Mouse (Mus musculus): ENCODE measurements around the gene Foxe3. TPM values are rescaled to one million over a fixed set of nuclear protein-coding genes. Genes with fewer than 3 reads are reported as not detected.

Foxe3 gene
- polyA plus RNA-seq, 1 experiment from 2014 or later: not detected

GRCm38 (mm10) chr4:114947395-114947794 is 21.6 kb upstream of the Foxe3 start:
- no peak overlapping the region for H3K27ac ChIP-seq (ENCODE audit: low read length)
- peak; percentile 85 for ATAC-seq
- H3K9me3 ChIP-seq (ENCODE audit: control insufficient read depth, low read length): no peaks in the 10 kb centered on the region
- no peaks in the 10 kb centered on the region for H3K4me1 ChIP-seq (ENCODE audit: control insufficient read depth, insufficient read depth, low read length)
- H3K36me3 ChIP-seq (ENCODE audit: control insufficient read depth, insufficient read depth, low read length): no peaks in the 10 kb centered on the region
- no peak overlapping the region for H3K4me3 ChIP-seq (ENCODE audit: low read length)
- WGBS: 16% methylated on average over 6 of the region's 6 CpGs
- H3K27me3 ChIP-seq (replicated peaks; ENCODE audit: control insufficient read depth, insufficient read depth, low read length): no peaks in the 10 kb centered on the region
- H3K4me2 ChIP-seq (ENCODE audit: low read depth, low read length): no peak overlapping the region
- no peak overlapping the region for H3K9ac ChIP-seq (ENCODE audit: low read depth, low read length)

- Histone ChIP-seq H3K27ac (ENCODE audit: low read length) (no peak overlapping the region), H3K27me3 (replicated peaks; ENCODE audit: control insufficient read depth, insufficient read depth, low read length) (no peaks in the 10 kb centered on the region), H3K9me3 (ENCODE audit: control insufficient read depth, low read length) (no peaks in the 10 kb centered on the region), H3K4me2 (ENCODE audit: low read depth, low read length) (no peak overlapping the region), H3K4me3 (ENCODE audit: low read length) (no peak overlapping the region), H3K36me3 (ENCODE audit: control insufficient read depth, insufficient read depth, low read length) (no peaks in the 10 kb centered on the region), H3K9ac (ENCODE audit: low read depth, low read length) (no peak overlapping the region), H3K4me1 (ENCODE audit: control insufficient read depth, insufficient read depth, low read length) (no peaks in the 10 kb centered on the region)
- 78% methylated on average over 4 of the region's 4 CpGs for WGBS
- no peak for ATAC-seq
Observed at GRCm38 (mm10) chr4:114946416-114946815, 20.6 kb upstream of the Foxe3 start.

- H3K4me1 ChIP-seq (ENCODE audit: control insufficient read depth, insufficient read depth, low read length): no peaks in the 10 kb centered on the region
- 0 out of 2 replicates have a peak, but pooled peaks have one; percentile 14 for ATAC-seq
- no peak overlapping the region for H3K9ac ChIP-seq (ENCODE audit: low read depth, low read length)
- no peak overlapping the region for H3K4me3 ChIP-seq (ENCODE audit: low read length)
- H3K27ac ChIP-seq (ENCODE audit: low read length): no peak overlapping the region
- H3K9me3 ChIP-seq (ENCODE audit: control insufficient read depth, low read length): no peaks in the 10 kb centered on the region
- no peaks in the 10 kb centered on the region for H3K27me3 ChIP-seq (replicated peaks; ENCODE audit: control insufficient read depth, insufficient read depth, low read length)
- no peak overlapping the region for H3K4me2 ChIP-seq (ENCODE audit: low read depth, low read length)
- H3K36me3 ChIP-seq (ENCODE audit: control insufficient read depth, insufficient read depth, low read length): no peaks in the 10 kb centered on the region
- 30% methylated on average over 5 of the region's 5 CpGs for WGBS
Observed at GRCm38 (mm10) chr4:114945021-114945420, 19.2 kb upstream of the Foxe3 start.

GRCm38 (mm10) chr4:114942583-114942982 is 16.8 kb upstream of the Foxe3 start:
- WGBS: 35% methylated on average over 8 of the region's 8 CpGs
- H3K9ac ChIP-seq (ENCODE audit: low read depth, low read length): no peak overlapping the region
- H3K27ac ChIP-seq (ENCODE audit: low read length): no peak overlapping the region
- H3K4me2 ChIP-seq (ENCODE audit: low read depth, low read length): no peak overlapping the region
- no peak overlapping the region for H3K4me3 ChIP-seq (ENCODE audit: low read length)
- no peak for ATAC-seq
- H3K9me3 ChIP-seq (ENCODE audit: control insufficient read depth, low read length): no peaks in the 10 kb centered on the region
- no peaks in the 10 kb centered on the region for H3K36me3 ChIP-seq (ENCODE audit: control insufficient read depth, insufficient read depth, low read length)
- H3K4me1 ChIP-seq (ENCODE audit: control insufficient read depth, insufficient read depth, low read length): no peaks in the 10 kb centered on the region
- no peaks in the 10 kb centered on the region; the same call in 1 of the 2 replicates for H3K27me3 ChIP-seq (replicated peaks; ENCODE audit: control insufficient read depth, insufficient read depth, low read length)

- H3K27me3 ChIP-seq (replicated peaks; ENCODE audit: control insufficient read depth, insufficient read depth, low read length): no peaks in the 10 kb centered on the region; the same call in 1 of the 2 replicates
- WGBS: 52% methylated on average over 4 of the region's 4 CpGs
Observed at GRCm38 (mm10) chr4:114942112-114942511, 16.3 kb upstream of the Foxe3 start.

GRCm38 (mm10) chr4:114941311-114941710 is 15.5 kb upstream of the Foxe3 start:
- ATAC-seq: no peak
- H3K9me3 ChIP-seq (ENCODE audit: control insufficient read depth, low read length): no peaks in the 10 kb centered on the region
- 82% methylated on average over 4 of the region's 4 CpGs for WGBS

More at GRCm38 (mm10) chr4:114942112-114942511, 16.3 kb upstream of the Foxe3 start:
- Histone ChIP-seq H3K9me3 (ENCODE audit: control insufficient read depth, low read length) (no peaks in the 10 kb centered on the region), H3K4me1 (ENCODE audit: control insufficient read depth, insufficient read depth, low read length) (no peaks in the 10 kb centered on the region), H3K9ac (ENCODE audit: low read depth, low read length) (no peak overlapping the region), H3K36me3 (ENCODE audit: control insufficient read depth, insufficient read depth, low read length) (no peaks in the 10 kb centered on the region), H3K27ac (ENCODE audit: low read length) (no peak overlapping the region), H3K4me3 (ENCODE audit: low read length) (no peak overlapping the region), H3K4me2 (ENCODE audit: low read depth, low read length) (no peak overlapping the region)
- no peak for ATAC-seq

GRCm38 (mm10) chr4:114938248-114938647 is 12.4 kb upstream of the Foxe3 start:
- 57% methylated on average over 3 of the region's 3 CpGs for WGBS
- no peaks in the 10 kb centered on the region for H3K4me1 ChIP-seq (ENCODE audit: control insufficient read depth, insufficient read depth, low read length)
- no peak overlapping the region for H3K9ac ChIP-seq (ENCODE audit: low read depth, low read length)
- H3K36me3 ChIP-seq (ENCODE audit: control insufficient read depth, insufficient read depth, low read length): no peaks in the 10 kb centered on the region
- H3K27ac ChIP-seq (ENCODE audit: low read length): no peak overlapping the region
- ATAC-seq: no peak
- H3K27me3 ChIP-seq (replicated peaks; ENCODE audit: control insufficient read depth, insufficient read depth, low read length): no peaks in the 10 kb centered on the region; the same call in 1 of the 2 replicates
- H3K4me2 ChIP-seq (ENCODE audit: low read depth, low read length): no peak overlapping the region
- no peaks in the 10 kb centered on the region for H3K9me3 ChIP-seq (ENCODE audit: control insufficient read depth, low read length)
- H3K4me3 ChIP-seq (ENCODE audit: low read length): no peak overlapping the region

More at GRCm38 (mm10) chr4:114941311-114941710, 15.5 kb upstream of the Foxe3 start:
- H3K27ac ChIP-seq (ENCODE audit: low read length): no peak overlapping the region
- no peaks in the 10 kb centered on the region for H3K4me1 ChIP-seq (ENCODE audit: control insufficient read depth, insufficient read depth, low read length)
- H3K4me3 ChIP-seq (ENCODE audit: low read length): no peak overlapping the region
- no peak overlapping the region for H3K4me2 ChIP-seq (ENCODE audit: low read depth, low read length)
- H3K9ac ChIP-seq (ENCODE audit: low read depth, low read length): no peak overlapping the region
- H3K27me3 ChIP-seq (replicated peaks; ENCODE audit: control insufficient read depth, insufficient read depth, low read length): no peaks in the 10 kb centered on the region; the same call in 1 of the 2 replicates
- no peaks in the 10 kb centered on the region for H3K36me3 ChIP-seq (ENCODE audit: control insufficient read depth, insufficient read depth, low read length)

- Histone ChIP-seq H3K9ac (ENCODE audit: low read depth, low read length) (no peak overlapping the region), H3K27ac (ENCODE audit: low read length) (no peak overlapping the region), H3K27me3 (replicated peaks; ENCODE audit: control insufficient read depth, insufficient read depth, low read length) (no peaks in the 10 kb centered on the region; the same call in 1 of the 2 replicates), H3K4me2 (ENCODE audit: low read depth, low read length) (no peak overlapping the region), H3K4me3 (ENCODE audit: low read length) (no peak overlapping the region), H3K4me1 (ENCODE audit: control insufficient read depth, insufficient read depth, low read length) (no peaks in the 10 kb centered on the region), H3K36me3 (ENCODE audit: control insufficient read depth, insufficient read depth, low read length) (no peaks in the 10 kb centered on the region), H3K9me3 (ENCODE audit: control insufficient read depth, low read length) (no peaks in the 10 kb centered on the region)
- ATAC-seq: no peak
- WGBS: 68% methylated on average over 4 of the region's 4 CpGs
Observed at GRCm38 (mm10) chr4:114937459-114938047, 11.7 kb upstream of the Foxe3 start.

GRCm38 (mm10) chr4:114934188-114934587 is 8.4 kb upstream of the Foxe3 start:
- Histone ChIP-seq H3K9me3 (ENCODE audit: control insufficient read depth, low read length) (no peaks in the 10 kb centered on the region), H3K27me3 (replicated peaks; ENCODE audit: control insufficient read depth, insufficient read depth, low read length) (no peaks in the 10 kb centered on the region; the same call in none of the 2 replicates), H3K4me1 (ENCODE audit: control insufficient read depth, insufficient read depth, low read length) (no peaks in the 10 kb centered on the region), H3K4me2 (ENCODE audit: low read depth, low read length) (no peak overlapping the region), H3K36me3 (ENCODE audit: control insufficient read depth, insufficient read depth, low read length) (no peaks in the 10 kb centered on the region), H3K4me3 (ENCODE audit: low read length) (no peak overlapping the region), H3K27ac (ENCODE audit: low read length) (no peak overlapping the region), H3K9ac (ENCODE audit: low read depth, low read length) (no peak overlapping the region)
- 89% methylated on average over 6 of the region's 6 CpGs for whole genome bisulfite sequencing
- no peak for ATAC-seq

GRCm38 (mm10) chr4:114932747-114933146 is 6.9 kb upstream of the Foxe3 start:
- Histone ChIP-seq H3K27me3 (replicated peaks; ENCODE audit: control insufficient read depth, insufficient read depth, low read length) (peaks cover 13% of the 10 kb centered on the region), H3K4me3 (ENCODE audit: low read length) (no peak overlapping the region), H3K27ac (ENCODE audit: low read length) (no peak overlapping the region), H3K9me3 (ENCODE audit: control insufficient read depth, low read length) (no peaks in the 10 kb centered on the region), H3K4me2 (ENCODE audit: low read depth, low read length) (no peak overlapping the region), H3K4me1 (ENCODE audit: control insufficient read depth, insufficient read depth, low read length) (no peaks in the 10 kb centered on the region), H3K9ac (ENCODE audit: low read depth, low read length) (no peak overlapping the region), H3K36me3 (ENCODE audit: control insufficient read depth, insufficient read depth, low read length) (no peaks in the 10 kb centered on the region)
- WGBS: 90% methylated on average over 4 of the region's 4 CpGs
- ATAC-seq: no peak

Measured in intestine, embryonic 16.5 days (tissue).